Mouse (Mus musculus) kidney, postnatal 4 days (tissue): ENCODE measurements at regions not wholly inside any gene's neighbourhood (a gene's known extent, or its start where the extent isn't known, plus 50 kb on each side); places are given as distances from the start of the nearest gene placed in this dataset.

Source experiments
- DNase-seq, 2 experiments: peaks; one replicate each; pipeline ENCODE4 v3.0.0; 2021; ENCODE audit warnings: mixed read lengths in 2 of 2

DNA sequence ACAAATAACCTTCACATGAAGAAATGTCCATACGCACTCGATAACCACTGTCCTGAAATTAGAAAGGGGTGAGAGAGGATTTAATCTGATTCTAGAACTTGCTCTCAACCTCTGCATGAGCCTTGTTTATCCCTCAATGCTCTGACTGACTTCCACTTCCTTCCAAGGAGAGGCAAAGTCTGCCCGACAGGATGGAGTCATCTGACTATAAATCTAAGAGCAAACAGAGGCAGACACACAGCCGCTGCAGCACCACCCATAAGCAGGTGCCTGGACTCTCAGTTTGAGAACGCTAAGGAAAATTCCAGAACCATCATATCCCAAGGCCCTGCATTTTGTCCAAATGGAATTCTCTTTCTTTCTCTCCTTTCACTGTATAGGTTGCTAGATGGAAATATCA, 247.7 kb upstream of the 1700056E22Rik start:
- no peak for DNase-seq

DNA sequence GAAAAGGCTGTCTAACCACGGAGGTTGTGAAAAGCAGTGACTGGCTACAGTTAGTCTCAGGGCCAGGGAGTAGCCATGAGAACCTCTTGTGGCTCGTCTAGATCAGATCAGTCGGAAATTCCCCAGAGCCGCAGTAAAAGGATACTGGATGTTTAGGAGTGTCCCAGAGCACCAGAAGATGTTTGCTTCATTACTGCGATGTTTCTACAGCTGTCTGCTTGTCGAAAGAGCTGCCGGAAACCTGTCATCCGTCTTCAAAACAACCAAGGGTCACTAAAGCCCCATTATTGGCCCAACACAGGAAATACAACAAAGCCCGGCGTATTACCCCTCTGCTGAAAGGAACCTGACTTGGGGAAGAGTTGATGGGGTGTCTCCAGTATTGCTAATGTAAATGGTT, 245.2 kb upstream of the 1700056E22Rik start:
- peak in 1 of 2 experiments; percentile 11 for DNase-seq

DNA sequence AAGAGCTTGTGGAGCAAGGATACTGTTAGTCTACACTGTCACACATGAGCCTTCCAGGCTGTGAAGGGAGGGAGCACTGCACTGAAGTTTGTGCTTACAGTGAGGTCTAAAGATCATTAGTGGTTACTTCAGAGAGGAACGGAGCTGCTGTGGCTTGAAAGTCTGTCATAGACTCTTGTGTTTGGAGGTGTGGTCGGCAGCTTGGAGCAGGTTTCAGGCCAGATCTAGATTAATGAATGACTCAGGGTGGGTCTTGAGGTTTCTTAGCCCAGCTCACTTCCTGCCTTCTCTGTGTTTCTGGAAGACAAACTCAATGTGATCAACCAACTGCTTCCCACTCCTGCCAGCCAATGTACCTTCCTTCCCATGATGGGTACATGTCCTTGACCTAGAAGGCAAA, 242.9 kb upstream of the 1700056E22Rik start:
- DNase-seq, result peak in 1 of 2 experiments; percentile 19

DNA sequence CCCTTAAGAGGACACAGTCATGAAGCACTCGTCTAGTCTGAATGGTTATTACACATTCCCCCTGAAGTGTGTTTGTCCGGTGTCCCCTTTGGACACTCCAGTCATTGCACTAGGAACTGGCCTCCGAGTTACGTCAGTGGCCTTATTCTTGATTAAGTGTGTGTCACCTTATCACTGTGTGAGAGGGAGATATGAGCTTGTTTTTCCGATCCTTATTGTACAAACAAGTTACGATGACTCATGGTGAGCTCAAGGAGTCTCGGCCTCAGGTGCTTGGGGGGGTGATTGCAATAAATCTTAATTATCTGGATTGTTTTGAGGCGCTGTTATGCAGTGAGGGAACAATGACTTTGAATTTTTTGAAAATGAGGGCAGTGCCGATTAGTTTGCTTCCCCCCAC, 241.8 kb upstream of the 1700056E22Rik start:
- peak in 1 of 2 experiments; percentile 9 for DNase-seq

DNA sequence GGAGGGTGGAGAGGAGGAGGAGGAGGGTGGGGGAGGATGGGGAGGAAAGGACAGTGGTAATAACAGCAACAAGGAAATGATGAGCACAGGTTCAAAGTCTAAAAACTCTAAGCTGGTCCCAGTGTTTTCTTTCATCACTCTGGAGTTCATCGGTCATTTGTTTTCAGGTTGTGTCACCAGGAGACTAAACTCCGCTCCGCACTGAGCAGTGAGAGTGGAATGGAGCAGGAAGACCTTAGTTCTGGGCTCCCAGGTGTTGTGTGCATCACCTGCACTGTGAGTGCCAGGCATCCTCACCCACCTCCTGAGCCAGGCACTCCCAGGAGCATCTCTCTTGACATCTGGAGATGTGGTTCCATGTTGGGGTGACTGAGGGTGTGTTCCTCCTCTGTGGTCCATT, 241.3 kb upstream of the 1700056E22Rik start:
- no peak for DNase-seq

DNA sequence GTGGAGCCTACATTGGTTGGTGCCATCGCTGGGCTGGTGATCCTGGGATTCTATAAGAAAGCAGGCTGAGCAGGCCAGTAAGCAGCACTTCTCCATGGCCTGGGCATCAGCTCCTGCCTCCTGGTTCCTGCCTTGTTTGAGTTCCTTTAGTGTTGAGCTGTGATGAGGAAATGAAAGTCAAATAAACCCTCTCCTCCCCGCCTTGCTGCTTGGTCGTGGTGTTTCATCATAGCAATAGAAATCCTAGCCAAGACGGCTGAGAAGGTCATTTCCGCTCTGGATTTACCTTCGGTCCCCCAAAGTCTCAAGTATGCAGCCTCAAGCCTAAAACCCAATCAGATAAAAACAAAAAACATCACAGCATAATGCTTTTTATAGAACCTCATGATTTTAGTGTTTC, 240.6 kb upstream of the 1700056E22Rik start:
- no peak for DNase-seq

DNA sequence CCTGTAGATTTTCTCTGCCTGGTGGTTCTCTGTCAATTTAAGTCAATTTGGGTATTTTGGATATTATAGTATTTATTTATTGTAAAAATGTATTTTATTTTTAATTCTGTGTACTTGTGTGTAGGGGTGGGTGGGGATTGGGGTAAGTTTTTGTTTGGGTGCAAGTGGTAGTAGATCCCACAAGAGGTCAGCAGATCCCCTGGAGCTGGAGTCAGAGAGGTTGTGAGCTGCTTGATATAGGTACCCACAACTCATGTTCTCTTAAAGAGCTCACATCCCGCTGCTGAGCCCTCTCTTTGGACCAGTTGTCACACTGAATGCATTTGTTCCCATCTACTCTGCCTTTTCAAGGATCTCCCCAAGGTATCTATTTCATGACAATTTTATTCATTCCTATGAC, 239.6 kb upstream of the 1700056E22Rik start:
- DNase-seq, result no peak

DNA sequence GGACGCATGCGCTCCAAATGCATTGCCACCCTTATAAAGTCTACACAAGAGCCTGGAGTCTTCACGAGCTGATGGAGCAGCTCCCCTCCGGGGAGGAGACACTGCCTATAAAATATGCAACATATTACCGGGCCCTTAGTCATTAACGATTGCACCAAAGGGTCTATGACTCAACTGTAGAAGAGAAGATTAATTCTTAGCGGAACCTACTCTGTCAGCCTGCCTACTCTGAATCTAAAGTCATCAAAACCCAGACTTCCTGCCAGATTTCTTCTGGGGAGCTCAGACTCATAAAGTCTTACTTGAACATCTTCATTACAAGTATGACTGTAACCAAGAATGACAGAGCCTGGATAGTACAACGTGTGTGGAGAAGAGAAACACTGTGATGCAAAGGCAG, 237.2 kb upstream of the 1700056E22Rik start:
- no peak for DNase-seq

DNA sequence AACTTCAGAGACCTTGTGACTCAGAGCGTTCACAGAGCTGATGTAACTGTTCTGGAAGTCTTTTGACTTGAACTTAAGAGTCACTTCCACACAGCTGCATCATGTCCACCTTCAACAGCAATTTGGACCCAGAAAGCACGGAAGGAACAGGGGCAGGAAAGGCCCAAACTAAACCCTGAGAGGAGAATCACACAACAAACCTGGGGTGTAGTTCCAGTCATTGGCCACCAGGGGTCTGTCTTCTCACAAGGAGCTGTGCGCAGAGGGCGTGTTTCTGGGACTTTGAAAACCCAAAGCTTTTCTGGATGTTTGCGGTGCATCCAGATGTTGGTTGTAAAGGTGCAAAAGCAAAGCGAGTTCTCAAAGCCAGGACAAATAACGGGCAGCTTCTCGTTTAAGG, 231.9 kb upstream of the 1700056E22Rik start:
- peak; percentile 74 to 83 for DNase-seq

DNA sequence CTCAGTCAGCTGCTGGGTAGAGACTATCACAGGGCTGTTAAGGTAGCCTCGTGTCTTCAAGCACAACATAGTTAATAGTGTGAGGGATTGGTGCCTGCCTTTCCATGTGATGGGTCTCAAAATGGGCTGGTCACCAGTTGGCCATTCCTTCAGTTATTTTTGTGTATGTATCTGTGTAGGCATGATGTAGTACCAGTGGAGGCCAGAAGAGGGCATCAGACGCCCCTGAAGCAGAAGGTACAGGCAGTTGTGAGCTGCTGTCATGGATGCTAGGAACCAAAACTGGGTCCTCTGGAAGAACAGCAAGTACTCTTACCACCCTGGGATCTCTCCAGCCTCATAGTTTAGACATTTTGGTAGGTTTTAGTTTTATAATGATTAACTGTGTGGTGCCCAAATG, 228.9 kb upstream of the 1700056E22Rik start:
- DNase-seq, result peak in 1 of 2 experiments; percentile 24

DNA sequence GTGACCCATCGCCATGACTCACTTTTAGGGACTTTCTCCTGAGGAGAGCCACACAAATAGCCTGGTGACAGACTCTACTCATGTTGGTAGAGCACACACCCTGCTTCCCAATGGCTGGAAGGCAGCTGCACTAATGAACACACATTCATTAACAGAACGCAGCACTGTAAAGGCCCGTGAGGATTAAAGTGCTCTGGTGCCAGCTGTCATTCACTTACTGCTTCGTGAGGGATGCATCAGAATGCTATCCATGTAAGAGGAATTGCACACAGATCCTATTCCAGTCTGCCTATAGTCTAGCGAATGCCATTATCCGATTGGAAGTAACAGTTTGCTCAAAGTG, 227.3 kb upstream of the 1700056E22Rik start:
- DNase-seq, result no peak

DNA sequence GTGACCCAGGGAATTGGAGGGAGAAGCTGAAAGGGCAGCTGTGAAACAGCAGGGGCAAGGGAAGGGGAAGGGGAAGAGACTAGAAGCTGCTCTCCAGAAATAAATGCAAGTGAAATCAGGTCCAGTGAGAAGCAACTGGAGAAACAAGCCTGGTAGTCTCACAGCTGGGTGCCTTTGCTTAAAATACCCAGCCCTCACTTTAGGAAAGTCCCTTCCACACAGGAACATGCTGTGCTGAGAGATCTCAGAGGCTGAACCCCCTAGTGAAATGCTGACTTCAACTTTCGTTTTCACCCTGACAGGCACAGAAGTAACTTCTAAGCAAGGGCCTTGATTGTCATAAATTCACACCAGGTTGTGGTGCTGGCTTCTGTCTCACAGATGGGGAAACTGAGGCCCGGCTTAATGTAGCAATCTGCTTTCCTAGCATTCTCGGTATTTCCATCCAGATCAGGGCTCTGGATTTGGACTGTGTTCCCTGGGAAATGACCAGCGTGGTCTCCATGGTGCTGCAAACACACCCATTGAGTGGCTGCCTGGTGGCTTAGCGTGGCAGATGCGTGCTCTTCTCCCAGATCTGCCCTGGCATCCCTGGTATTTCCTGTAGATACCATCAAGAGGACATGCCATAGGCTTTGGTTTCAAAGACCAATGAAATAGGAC, 226.8 kb upstream of the 1700056E22Rik start:
- no peak for DNase-seq

DNA sequence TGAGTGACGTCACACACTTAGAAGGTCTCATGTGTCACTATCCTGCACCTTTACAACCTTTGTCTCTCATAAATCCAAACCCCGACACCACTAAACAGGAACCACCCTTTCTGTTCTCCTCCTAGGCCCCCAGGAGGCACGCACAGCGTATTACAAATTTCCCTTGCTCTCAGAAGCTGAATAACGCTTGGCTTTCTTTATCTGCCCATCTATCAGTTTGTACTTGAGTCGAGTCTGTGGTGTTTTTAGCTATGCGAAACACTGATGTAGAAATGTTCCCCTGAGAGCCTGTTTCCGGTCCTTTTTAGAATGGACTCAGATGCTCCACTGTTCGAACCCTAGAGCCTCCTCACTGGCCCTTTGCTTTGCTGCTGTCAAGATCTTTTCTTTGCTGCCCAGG, 225.8 kb upstream of the 1700056E22Rik start:
- DNase-seq, result no peak

DNA sequence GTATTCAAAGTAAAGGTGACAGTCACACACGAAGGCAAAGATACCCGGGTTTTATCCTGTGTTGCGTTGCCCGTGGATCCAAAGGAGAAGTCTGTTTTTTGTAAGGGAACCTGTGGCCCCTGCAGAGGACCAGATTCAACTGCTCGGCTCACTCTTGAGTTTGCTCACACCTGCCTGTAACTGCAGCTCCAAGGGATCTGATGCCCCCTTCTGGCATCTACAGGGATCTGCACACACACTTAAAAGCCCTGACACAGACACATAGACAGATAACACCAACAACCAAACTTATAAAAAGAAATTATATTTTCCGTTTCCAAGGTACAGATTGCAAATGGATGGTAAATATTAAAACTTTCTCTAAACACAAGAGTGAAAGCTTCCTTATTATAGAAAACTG, 223.3 kb upstream of the 1700056E22Rik start:
- no peak for DNase-seq

DNA sequence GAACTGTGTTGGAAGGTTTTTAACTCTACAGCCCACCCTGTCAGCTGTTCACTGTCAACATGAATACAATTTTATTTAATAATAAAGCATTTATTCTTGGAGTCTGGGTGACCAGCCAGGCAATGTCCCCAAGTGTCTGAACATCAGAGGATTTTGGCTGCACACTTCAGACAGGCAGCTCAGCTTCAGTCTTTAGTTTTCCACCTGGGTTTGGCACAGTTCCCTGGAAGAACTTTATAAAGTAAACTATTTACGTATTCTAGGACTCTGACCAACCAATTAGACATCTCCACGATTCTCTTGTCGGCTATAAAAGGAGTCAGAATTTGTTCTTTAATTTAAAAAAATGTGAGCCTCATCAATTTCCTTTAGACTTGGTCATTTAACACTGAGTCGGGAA, 220.8 kb upstream of the 1700056E22Rik start:
- no peak for DNase-seq

DNA sequence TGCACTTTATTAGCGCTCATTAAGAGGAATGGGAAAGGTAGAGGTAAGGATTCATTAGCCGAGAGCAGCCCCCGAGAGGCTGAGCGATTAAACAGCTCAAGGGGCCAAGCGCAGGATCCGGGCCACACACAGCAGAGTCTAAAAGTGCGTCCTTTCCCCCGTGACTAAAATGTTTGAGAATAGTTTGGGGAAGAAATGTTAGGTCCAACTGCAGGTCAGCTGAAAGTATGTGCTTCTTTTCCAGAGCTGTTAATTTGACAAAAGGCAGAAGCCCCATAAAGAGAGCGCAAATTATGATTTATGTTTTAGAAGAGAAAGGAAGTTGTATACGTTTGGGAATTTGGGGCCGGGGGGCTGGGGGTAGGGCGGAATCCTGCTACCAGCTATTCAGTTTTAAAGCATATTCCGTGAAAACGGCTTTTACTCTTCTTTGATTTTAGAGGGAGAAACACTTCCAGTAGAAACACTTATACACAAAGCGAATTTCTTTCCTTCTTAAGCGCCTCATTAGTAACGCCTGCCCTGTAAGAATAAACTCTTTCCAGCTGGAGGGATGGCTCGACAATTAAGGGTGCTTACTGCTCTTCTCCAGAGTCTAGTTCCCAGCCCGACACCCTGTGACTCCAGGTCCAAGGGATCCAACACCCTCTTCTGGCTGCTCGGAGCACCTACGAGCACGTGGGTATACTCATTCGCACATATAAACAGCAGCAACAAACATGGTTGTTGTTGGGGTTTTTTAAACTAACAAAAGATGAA, 210.8 kb upstream of the 1700056E22Rik start:
- peak; percentile 33 to 49 for DNase-seq

DNA sequence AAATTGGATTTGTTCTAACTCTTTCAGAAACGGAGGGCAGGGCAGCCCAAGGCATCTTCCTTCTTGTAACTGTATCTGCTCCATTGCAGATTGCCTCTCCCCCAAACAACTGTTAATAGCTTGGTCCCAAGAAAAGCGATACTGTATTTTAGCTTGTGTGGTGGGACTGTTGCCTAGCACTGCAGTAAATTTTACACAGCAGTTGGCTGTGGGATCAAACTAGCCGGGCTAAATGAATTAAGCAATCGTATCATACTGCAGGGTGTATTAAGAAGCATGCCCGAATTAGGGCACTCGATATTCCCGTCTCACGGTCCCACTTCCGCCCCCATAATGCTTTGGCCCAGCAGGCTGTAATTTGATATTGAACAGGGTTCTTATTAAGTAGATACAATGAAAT, 210.2 kb upstream of the 1700056E22Rik start:
- DNase-seq, result peak; percentile 19 to 33

DNA sequence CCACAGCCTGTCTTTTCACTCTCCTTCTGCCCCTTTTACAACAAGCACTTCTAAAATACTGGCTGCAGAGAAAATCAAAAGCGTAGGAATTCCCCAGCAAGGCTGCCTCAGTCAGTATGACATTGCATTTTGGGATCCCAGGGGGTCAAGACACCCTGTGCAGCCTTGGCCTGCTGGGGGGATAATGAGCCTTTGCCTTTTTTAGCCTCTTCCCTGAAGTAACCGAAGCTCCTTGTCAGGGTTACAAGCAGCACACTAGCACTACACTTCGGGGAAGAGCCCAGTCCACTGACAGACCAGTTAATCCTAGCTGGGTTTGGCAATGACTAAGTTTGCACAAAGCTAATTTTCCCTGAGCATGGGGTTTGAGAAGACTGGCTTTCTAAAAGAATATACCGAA, 207.7 kb upstream of the 1700056E22Rik start:
- DNase-seq, result no peak

DNA sequence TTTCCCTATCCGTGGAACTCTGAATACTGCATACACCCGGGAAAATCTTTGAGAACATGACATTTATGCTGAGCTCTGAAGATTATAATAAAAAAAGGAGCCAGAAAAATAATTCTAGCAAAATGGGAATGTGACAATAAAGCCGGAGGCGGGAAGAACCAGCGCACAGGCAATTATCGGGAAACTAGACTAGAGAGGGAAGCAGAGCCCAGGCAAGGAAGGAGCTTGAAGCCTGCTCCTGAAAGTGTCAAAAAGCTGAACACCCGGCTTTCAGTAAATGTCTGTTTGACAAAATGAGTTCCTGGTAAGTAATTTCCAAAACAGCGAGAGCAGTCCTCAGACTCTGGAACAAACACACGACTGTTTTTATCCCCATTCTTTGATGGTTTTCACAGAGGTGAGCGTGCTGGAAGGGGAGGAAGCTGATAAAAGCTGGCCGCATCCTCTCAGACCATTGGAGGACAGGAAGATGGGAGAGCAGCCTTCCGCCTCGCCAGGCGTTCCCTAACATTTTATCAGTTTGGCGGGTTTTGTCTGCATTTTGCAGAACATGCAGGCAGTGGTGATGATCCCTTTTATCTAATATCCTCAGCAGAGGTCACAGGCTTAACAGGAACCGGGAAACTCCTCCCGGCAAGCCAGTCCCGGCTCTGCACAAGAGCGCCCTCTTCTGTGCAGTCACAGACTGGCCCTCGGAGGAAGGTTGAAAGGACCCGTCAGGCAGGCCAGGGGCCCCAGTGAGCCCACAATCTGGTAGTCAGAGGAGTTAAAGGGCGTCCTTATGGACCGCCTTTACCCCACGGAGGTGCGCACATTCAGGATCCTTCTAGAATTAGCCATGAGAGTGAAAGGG, 201.3 kb upstream of the 1700056E22Rik start:
- peak; percentile 85 to 86 for DNase-seq

DNA sequence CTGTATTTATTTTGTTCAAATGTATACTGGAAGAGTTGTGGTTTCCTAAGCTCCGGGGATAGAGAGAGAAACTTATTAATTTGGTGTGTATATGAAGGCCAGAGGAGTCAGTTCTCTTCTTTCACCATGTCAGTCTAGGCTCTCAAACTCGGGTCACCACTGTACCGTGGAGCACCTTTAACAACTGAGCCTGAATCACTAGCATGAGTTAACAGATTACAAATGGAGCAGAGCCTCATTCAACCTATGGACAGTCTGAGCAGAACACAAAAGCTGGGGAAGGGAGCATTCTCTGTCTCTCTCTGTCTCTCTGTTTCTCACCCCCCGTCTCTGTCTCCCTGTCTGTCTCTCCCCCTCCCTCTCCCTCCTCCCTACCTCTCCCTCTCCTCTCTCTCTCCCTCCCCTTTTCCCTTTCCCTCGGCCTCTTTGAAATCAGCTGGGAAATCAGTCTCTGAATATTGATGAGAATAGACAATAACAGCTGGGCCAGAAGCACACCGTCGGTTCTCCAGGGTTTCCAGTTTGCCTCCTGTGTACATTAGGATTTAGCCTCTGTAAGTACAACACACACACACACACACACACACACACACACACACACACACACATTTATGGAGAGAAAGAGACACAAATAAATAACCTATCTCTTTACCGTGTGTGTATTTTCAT, 200.4 kb upstream of the 1700056E22Rik start:
- DNase-seq, result no peak

DNA sequence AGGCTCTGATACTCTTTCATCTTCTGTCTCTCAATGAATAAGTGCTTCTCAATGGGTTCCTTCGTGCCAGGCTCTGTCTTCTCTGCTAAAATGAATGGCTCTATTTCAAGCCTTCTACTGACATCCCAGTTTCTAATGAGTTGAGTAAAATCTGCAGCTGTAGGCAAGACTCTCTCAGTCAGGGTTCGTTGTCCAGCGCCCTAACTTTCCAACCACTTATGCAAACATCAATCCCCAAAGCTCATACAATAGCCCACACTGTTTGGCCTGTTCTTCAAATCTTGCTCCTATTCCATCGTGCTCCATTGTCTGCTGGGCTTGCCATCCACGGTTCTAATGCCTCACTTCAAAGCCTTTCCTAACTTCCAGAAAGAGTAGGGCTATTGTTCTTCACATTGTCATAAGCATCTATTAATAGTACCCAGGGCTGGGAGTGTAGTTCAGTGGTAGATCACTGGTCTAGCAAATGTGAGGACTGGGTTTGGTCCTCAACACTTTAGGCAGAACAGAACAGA, 199.7 kb upstream of the 1700056E22Rik start:
- no peak for DNase-seq

DNA sequence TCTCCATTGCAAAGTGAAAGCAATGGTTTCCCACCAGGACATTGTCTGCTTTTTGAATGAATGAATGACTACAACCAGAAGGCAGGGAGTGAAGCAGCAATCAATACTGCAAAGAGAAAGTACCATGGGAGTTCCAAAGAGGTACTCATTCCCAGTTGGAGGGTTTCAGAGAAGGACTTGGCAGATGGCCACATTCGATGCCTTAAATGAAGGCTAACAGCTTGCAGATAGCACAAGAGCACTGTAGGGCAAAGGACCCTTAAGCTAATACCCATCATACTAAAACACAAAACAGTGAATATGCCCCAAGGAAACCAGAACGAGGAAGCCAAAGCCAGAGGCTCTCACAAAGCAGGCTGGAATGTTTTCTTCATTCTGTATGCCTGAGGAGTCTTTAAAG, 188.2 kb upstream of the 1700056E22Rik start:
- no peak for DNase-seq

DNA sequence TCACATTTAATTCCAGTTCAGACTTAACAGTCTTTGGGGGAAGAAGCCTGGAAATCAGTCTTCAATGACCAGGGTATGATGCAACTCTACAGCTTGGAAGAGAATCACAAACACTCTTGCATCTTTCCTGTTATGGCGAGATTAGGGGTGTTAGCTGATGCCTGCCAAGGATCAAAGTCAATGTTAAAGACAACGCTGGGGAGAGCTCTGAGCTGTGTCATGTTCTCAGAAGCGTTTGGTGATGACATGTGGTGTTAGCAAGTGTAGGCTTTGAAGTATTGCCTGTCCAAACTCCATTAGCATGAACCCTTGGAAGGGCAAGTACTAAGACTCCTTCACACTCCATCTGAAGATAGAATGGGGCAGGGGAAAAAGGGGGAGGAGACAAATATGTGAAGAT, 187.7 kb upstream of the 1700056E22Rik start:
- no peak for DNase-seq
